Mouse (Mus musculus) lung, embryonic 14.5 days (tissue): ENCODE results near the gene Wdr92. TPM values are rescaled to one million over a fixed set of nuclear protein-coding genes. Genes with fewer than 3 reads are reported as not detected.

ENCODE experiments used
- ATAC-seq: fragments of 200-750 bp; cut with Nextera tagmentation; 2 replicates; pipeline ENCODE4 v1.8.0; 2017; ENCODE audit warnings: mild to moderate bottlenecking, moderate TSS enrichment, moderate library complexity; ENCODE audit not compliant: insufficient read depth
- DNase-seq: peaks from one replicate; pipeline ENCODE4 v3.0.0-alpha.2; 2015
- H3K27ac ChIP-seq: fragments of 300-500 bp; sonication (generic); 2 replicates; pipeline ENCODE4 v1.5.1; 2014; ENCODE audit warnings: low read depth, mild to moderate bottlenecking, moderate library complexity
- H3K27me3 ChIP-seq: fragments of 300-500 bp; sonication (generic); 2 replicates; pipeline ENCODE4 v1.6.1; 2014; ENCODE audit warnings: low read length, control low read depth; ENCODE audit not compliant: insufficient read depth
- H3K36me3 ChIP-seq: fragments of 300-500 bp; sonication (generic); 2 replicates; pipeline ENCODE4 v1.6.1; 2014; ENCODE audit warnings: control low read depth; ENCODE audit not compliant: insufficient read depth
- H3K4me1 ChIP-seq: fragments of 300-500 bp; sonication (generic); 2 replicates; pipeline ENCODE4 v1.6.1; 2014; ENCODE audit warnings: antibody characterized with exemption, control low read depth; ENCODE audit not compliant: insufficient read depth
- H3K4me2 ChIP-seq: fragments of 300-500 bp; sonication (generic); 2 replicates; pipeline ENCODE4 v1.6.1; 2014; ENCODE audit warnings: mild to moderate bottlenecking
- H3K4me3 ChIP-seq: fragments of 300-500 bp; sonication (generic); 2 replicates; pipeline ENCODE4 v1.5.1; 2014; ENCODE audit warnings: low read depth, low read length
- H3K9ac ChIP-seq: fragments of 300-500 bp; sonication (generic); 2 replicates; pipeline ENCODE4 v1.6.1; 2014
- H3K9me3 ChIP-seq: fragments of 300-500 bp; sonication (generic); 2 replicates; pipeline ENCODE4 v1.6.1; 2016; ENCODE audit warnings: low read depth, low read length, control low read depth
- CTCF ChIP-seq: IDR thresholded peaks from 2 replicates; pipeline ENCODE4 v1.5.1; 2016; ENCODE audit warnings: antibody characterized with exemption, low read depth
- WGBS: fragments of 180-500 bp; shearing (Covaris S2); extraction: QIAGEN DNeasy Blood & Tissue Kit; methylation state at CpG from one replicate; pipeline ENCODE4 v1.1.7; 2014; 5-methylcytosine and 5-hydroxymethylcytosine counted together
- polyA plus RNA-seq: library from polyadenylated mRNA; unstranded; fragments of >200 nt; fragmentation: Nextera tagmentation; extraction: Ambion mirVana; gene quantifications from 2 replicates; pipeline ENCODE4 v1.2.1, GENCODE M21; 2014

Wdr92 gene
- 23.4 and 24.8 TPM in 2 replicates for polyA plus RNA-seq

GRCm38 (mm10) chr11:17181807-17182206 is at the start of gene Wdr92:
TSS of gene Wdr92 (plus strand) at chr11:17182107.
- WGBS, result 63% methylated on average over 3 of the region's 3 CpGs
- Histone ChIP-seq H3K27me3 (no peaks in the 10 kb centered on the region), H3K27ac (no peak within 1 kb of the TSS), H3K9me3 (no peaks in the 10 kb centered on the region), H3K36me3 (peaks cover 4% of the 10 kb centered on the region; the same call in 1 of the 2 replicates), H3K4me1 (no peaks in the 10 kb centered on the region), H3K4me2 (no peak within 1 kb of the TSS), H3K4me3 (no peak within 1 kb of the TSS), H3K9ac (no peak within 1 kb of the TSS)
- no peak for TF ChIP-seq CTCF
- no peak for ATAC-seq
- DNase-seq, result no peak

- Histone ChIP-seq H3K4me2 (no peak overlapping the region), H3K4me3 (no peak overlapping the region), H3K27me3 (no peaks in the 10 kb centered on the region), H3K27ac (no peak overlapping the region), H3K9ac (no peak overlapping the region), H3K36me3 (no peaks in the 10 kb centered on the region), H3K9me3 (no peaks in the 10 kb centered on the region), H3K4me1 (no peaks in the 10 kb centered on the region)
- DNase-seq (no peak), ATAC-seq (no peak)
- 34% methylated on average over 6 of the region's 6 CpGs for WGBS
- no peak for TF ChIP-seq CTCF
These were observed 46.3 kb upstream of the Wdr92 start for GRCm38 (mm10) chr11:17135638-17136037.

GRCm38 (mm10) chr11:17138306-17139033 is 43.4 kb upstream of the Wdr92 start:
- no peak for ATAC-seq
- no peak overlapping the region for H3K4me2 ChIP-seq
- H3K36me3 ChIP-seq, result no peaks in the 10 kb centered on the region
- WGBS, result 64% methylated on average over 6 of the region's 6 CpGs
- no peaks in the 10 kb centered on the region for H3K9me3 ChIP-seq
- no peaks in the 10 kb centered on the region for H3K27me3 ChIP-seq
- no peaks in the 10 kb centered on the region for H3K4me1 ChIP-seq
- TF ChIP-seq CTCF, result no peak
- no peak overlapping the region for H3K27ac ChIP-seq
- DNase-seq, result no peak
- no peak overlapping the region for H3K4me3 ChIP-seq
- H3K9ac ChIP-seq, result no peak overlapping the region

- peak within 1 kb of the TSS; percentile 97 for H3K4me3 ChIP-seq
- peak within 1 kb of the TSS; percentile 96 for H3K27ac ChIP-seq
- peak within 1 kb of the TSS; percentile 84 for H3K4me2 ChIP-seq
- DNase-seq, result peak; percentile 98
- no peaks in the 10 kb centered on the region for H3K9me3 ChIP-seq
- H3K36me3 ChIP-seq, result no peaks in the 10 kb centered on the region
- ATAC-seq, result peak; percentile 97
- 0 out of 2 replicates have a peak, but pooled peaks cover 5% of the 10 kb centered on the region for H3K4me1 ChIP-seq
- WGBS, result under 1% methylated on average over 83 of the region's 89 CpGs
- no peaks in the 10 kb centered on the region for H3K27me3 ChIP-seq
- peak within 1 kb of the TSS; percentile 99 for H3K9ac ChIP-seq
- TF ChIP-seq CTCF, result peak; percentile 1; the same call in 1 of the 2 replicates
These were observed 22.8 kb upstream of the Wdr92 start, which contains the start of gene Ppp3r1 for GRCm38 (mm10) chr11:17158858-17159737. TSS of gene Ppp3r1 (plus strand) at chr11:17159263.

- Histone ChIP-seq H3K27me3 (no peaks in the 10 kb centered on the region), H3K9me3 (no peaks in the 10 kb centered on the region), H3K4me3 (peak overlapping the region; percentile 97), H3K9ac (peak overlapping the region; percentile 99), H3K4me2 (peak overlapping the region; percentile 84), H3K27ac (peak overlapping the region; percentile 96), H3K4me1 (0 out of 2 replicates have a peak, but pooled peaks cover 6% of the 10 kb centered on the region), H3K36me3 (no peaks in the 10 kb centered on the region)
- under 1% methylated on average over 44 of the region's 46 CpGs for WGBS
- no peak for TF ChIP-seq CTCF
- DNase-seq (peak; percentile 61), ATAC-seq (peak; percentile 42)
These were observed 22.1 kb upstream of the Wdr92 start for GRCm38 (mm10) chr11:17159738-17160241.

- Histone ChIP-seq H3K4me2 (peak overlapping the region; percentile 84), H3K27me3 (no peaks in the 10 kb centered on the region), H3K4me3 (peak overlapping the region; percentile 97), H3K27ac (peak overlapping the region; percentile 96), H3K4me1 (0 out of 2 replicates have a peak, but pooled peaks cover 6% of the 10 kb centered on the region), H3K9me3 (no peaks in the 10 kb centered on the region), H3K9ac (peak overlapping the region; percentile 99), H3K36me3 (no peaks in the 10 kb centered on the region)
- DNase-seq, result peak; percentile 84
- TF ChIP-seq CTCF, result peak; percentile 78
- no peak for ATAC-seq
- WGBS, result under 1% methylated on average over 12 of the region's 12 CpGs
These were observed 21.7 kb upstream of the Wdr92 start for GRCm38 (mm10) chr11:17160242-17160641.

GRCm38 (mm10) chr11:17163956-17164355 is 18.0 kb upstream of the Wdr92 start:
- Histone ChIP-seq H3K9ac (no peak overlapping the region), H3K4me1 (0 out of 2 replicates have a peak, but pooled peaks cover 6% of the 10 kb centered on the region), H3K4me3 (no peak overlapping the region), H3K27me3 (no peaks in the 10 kb centered on the region), H3K36me3 (no peaks in the 10 kb centered on the region), H3K27ac (no peak overlapping the region), H3K9me3 (no peaks in the 10 kb centered on the region), H3K4me2 (no peak overlapping the region)
- TF ChIP-seq CTCF, result no peak
- ATAC-seq, result no peak
- 87% methylated on average over 1 of the region's 1 CpGs for whole genome bisulfite sequencing
- DNase-seq, result no peak
